Mouse (Mus musculus) kidney, postnatal 0 days (tissue): ENCODE data around the gene Prdx6. TPM values are rescaled to one million over a fixed set of nuclear protein-coding genes. Genes with fewer than 3 reads are reported as not detected.

Experiments used
- ATAC-seq: fragments of 200-750 bp; cut with Nextera tagmentation; replicated peaks from 2 replicates; pipeline ENCODE4 v1.8.0; 2017; ENCODE audit warnings: low read depth, moderate number of reproducible peaks, moderate TSS enrichment, moderate library complexity; ENCODE audit not compliant: low FRiP score
- DNase-seq: peaks from one replicate; pipeline ENCODE4 v3.0.0-alpha.2; 2016; ENCODE audit warnings: low spot score
- H3K27ac ChIP-seq: fragments of 300-500 bp; sonication (generic); 2 replicates; pipeline ENCODE4 v1.5.1; 2014; ENCODE audit warnings: mild to moderate bottlenecking
- H3K27me3 ChIP-seq: fragments of 300-500 bp; sonication (generic); 2 replicates; pipeline ENCODE4 v1.6.1; 2014; ENCODE audit warnings: low read length, mixed read lengths; ENCODE audit not compliant: insufficient read depth
- H3K36me3 ChIP-seq: fragments of 300-500 bp; sonication (generic); 2 replicates; pipeline ENCODE4 v1.6.1; 2014; ENCODE audit warnings: low read length, mixed read lengths; ENCODE audit not compliant: insufficient read depth
- H3K4me1 ChIP-seq: fragments of 300-500 bp; sonication (generic); replicated peaks from 2 replicates; pipeline ENCODE4 v1.6.1; 2014; ENCODE audit warnings: antibody characterized with exemption, low read length, mixed read lengths; ENCODE audit not compliant: insufficient read depth
- H3K4me2 ChIP-seq: fragments of 300-500 bp; sonication (generic); 2 replicates; pipeline ENCODE4 v1.6.1; 2014; ENCODE audit warnings: mild to moderate bottlenecking, low read length, moderate library complexity, mixed read lengths
- H3K4me3 ChIP-seq: fragments of 300-500 bp; sonication (generic); replicated peaks from 2 replicates; pipeline ENCODE4 v1.5.1; 2014; ENCODE audit warnings: low read depth, low read length
- H3K9ac ChIP-seq: fragments of 300-500 bp; sonication (generic); 2 replicates; pipeline ENCODE4 v1.6.1; 2014; ENCODE audit warnings: low read depth, low read length
- H3K9me3 ChIP-seq: fragments of 300-500 bp; sonication (generic); replicated peaks from 2 replicates; pipeline ENCODE4 v1.6.1; 2016; ENCODE audit warnings: low read length, inconsistent platforms, mixed read lengths
- CTCF ChIP-seq: IDR thresholded peaks from 2 replicates; pipeline ENCODE4 v1.5.1; 2016; ENCODE audit warnings: antibody characterized with exemption, low read depth, mild to moderate bottlenecking, moderate library complexity
- WGBS: fragments of 180-500 bp; shearing (Covaris S2); extraction: QIAGEN DNeasy Blood & Tissue Kit; methylation state at CpG from one replicate; pipeline ENCODE4 v1.1.7; 2014; 5-methylcytosine and 5-hydroxymethylcytosine counted together
- polyA plus RNA-seq: library from polyadenylated mRNA; unstranded; fragments of >200 nt; fragmentation: Nextera tagmentation; extraction: Ambion mirVana; gene quantifications from 2 replicates; pipeline ENCODE4 v1.2.1, GENCODE M21; 2015

The Prdx6 gene
- polyA plus RNA-seq, 1 experiment from 2014 or later = 361 TPM

- 70% methylated on average over 9 of the region's 9 CpGs for WGBS
- no peak for TF ChIP-seq CTCF
- H3K9me3 ChIP-seq = no peaks in the 10 kb centered on the region
- no peak overlapping the region for H3K9ac ChIP-seq
- no peak for DNase-seq
- no peak overlapping the region for H3K27ac ChIP-seq
- H3K4me1 ChIP-seq = peaks cover 9% of the 10 kb centered on the region
- no peak overlapping the region for H3K4me3 ChIP-seq
- no peak for ATAC-seq
- H3K4me2 ChIP-seq = no peak overlapping the region
- H3K36me3 ChIP-seq = no peaks in the 10 kb centered on the region
- no peaks in the 10 kb centered on the region; the same call in 1 of the 2 replicates for H3K27me3 ChIP-seq
Observed at GRCm38 (mm10) chr1:161252365-161252764, 1.3 kb upstream of the Prdx6 start.

GRCm38 (mm10) chr1:161251417-161252265 is 622 bp upstream of the Prdx6 start:
- Histone ChIP-seq H3K36me3 (no peaks in the 10 kb centered on the region), H3K9me3 (no peaks in the 10 kb centered on the region), H3K4me2 (peak overlapping the region; percentile 91), H3K27me3 (no peaks in the 10 kb centered on the region; the same call in 1 of the 2 replicates), H3K4me1 (peaks cover 9% of the 10 kb centered on the region), H3K9ac (no peak overlapping the region), H3K27ac (no peak overlapping the region), H3K4me3 (no peak overlapping the region; the same call in 1 of the 2 replicates)
- ATAC-seq = no peak; the same call in 1 of the 2 replicates
- no peak for TF ChIP-seq CTCF
- WGBS = 68% methylated on average over 9 of the region's 9 CpGs
- no peak for DNase-seq

GRCm38 (mm10) chr1:161250031-161250603 is 902 bp downstream of the Prdx6 start:
- peak overlapping the region; percentile 89 for H3K9ac ChIP-seq
- DNase-seq (peak; percentile 75), ATAC-seq (peak; percentile 61)
- 3% methylated on average over 15 of the region's 15 CpGs for WGBS
- peak overlapping the region; percentile 80 for H3K27ac ChIP-seq
- no peak for TF ChIP-seq CTCF
- peaks cover 7% of the 10 kb centered on the region for H3K36me3 ChIP-seq
- H3K4me2 ChIP-seq = peak overlapping the region; percentile 91
- peaks cover 9% of the 10 kb centered on the region for H3K4me1 ChIP-seq
- peak overlapping the region; percentile 76 for H3K4me3 ChIP-seq
- no peaks in the 10 kb centered on the region; the same call in 1 of the 2 replicates for H3K27me3 ChIP-seq
- no peaks in the 10 kb centered on the region for H3K9me3 ChIP-seq

- no peak overlapping the region for H3K27ac ChIP-seq
- peaks cover 14% of the 10 kb centered on the region for H3K36me3 ChIP-seq
- WGBS = 13% methylated on average over 6 of the region's 6 CpGs
- ATAC-seq = no peak
- no peak for TF ChIP-seq CTCF
- H3K4me2 ChIP-seq = peak overlapping the region; percentile 91
- DNase-seq = peak; percentile 15
- peaks cover 9% of the 10 kb centered on the region for H3K4me1 ChIP-seq
- H3K9me3 ChIP-seq = no peaks in the 10 kb centered on the region
- H3K27me3 ChIP-seq = no peaks in the 10 kb centered on the region; the same call in 1 of the 2 replicates
- H3K9ac ChIP-seq = peak overlapping the region; percentile 89; the same call in 1 of the 2 replicates
- H3K4me3 ChIP-seq = peak overlapping the region; percentile 76
Observed at GRCm38 (mm10) chr1:161249442-161249841, 1.6 kb downstream of the Prdx6 start.

- Histone ChIP-seq H3K4me1 (peaks cover 9% of the 10 kb centered on the region), H3K4me3 (0 out of 2 replicates have a peak overlapping the region, but pooled peaks have one; percentile 76), H3K27me3 (no peaks in the 10 kb centered on the region; the same call in 1 of the 2 replicates), H3K9ac (0 out of 2 replicates have a peak overlapping the region, but pooled peaks have one; percentile 89), H3K9me3 (no peaks in the 10 kb centered on the region), H3K27ac (no peak overlapping the region), H3K4me2 (peak overlapping the region; percentile 91), H3K36me3 (peaks cover 20% of the 10 kb centered on the region)
- TF ChIP-seq CTCF = no peak
- WGBS = 40% methylated on average over 7 of the region's 7 CpGs
- ATAC-seq (no peak), DNase-seq (peak; percentile 10)
Observed at GRCm38 (mm10) chr1:161248685-161249084, 2.3 kb downstream of the Prdx6 start.
